Mouse (Mus musculus) brain, adult 2 months (tissue): Measurements from ENCODE around the gene Ndufs4.

ENCODE experiments used
- DNase-seq: peaks from one replicate; pipeline ENCODE4 v3.0.0; 2011; ENCODE audit warnings: low read depth, low spot score

The Ndufs4 gene

DNA sequence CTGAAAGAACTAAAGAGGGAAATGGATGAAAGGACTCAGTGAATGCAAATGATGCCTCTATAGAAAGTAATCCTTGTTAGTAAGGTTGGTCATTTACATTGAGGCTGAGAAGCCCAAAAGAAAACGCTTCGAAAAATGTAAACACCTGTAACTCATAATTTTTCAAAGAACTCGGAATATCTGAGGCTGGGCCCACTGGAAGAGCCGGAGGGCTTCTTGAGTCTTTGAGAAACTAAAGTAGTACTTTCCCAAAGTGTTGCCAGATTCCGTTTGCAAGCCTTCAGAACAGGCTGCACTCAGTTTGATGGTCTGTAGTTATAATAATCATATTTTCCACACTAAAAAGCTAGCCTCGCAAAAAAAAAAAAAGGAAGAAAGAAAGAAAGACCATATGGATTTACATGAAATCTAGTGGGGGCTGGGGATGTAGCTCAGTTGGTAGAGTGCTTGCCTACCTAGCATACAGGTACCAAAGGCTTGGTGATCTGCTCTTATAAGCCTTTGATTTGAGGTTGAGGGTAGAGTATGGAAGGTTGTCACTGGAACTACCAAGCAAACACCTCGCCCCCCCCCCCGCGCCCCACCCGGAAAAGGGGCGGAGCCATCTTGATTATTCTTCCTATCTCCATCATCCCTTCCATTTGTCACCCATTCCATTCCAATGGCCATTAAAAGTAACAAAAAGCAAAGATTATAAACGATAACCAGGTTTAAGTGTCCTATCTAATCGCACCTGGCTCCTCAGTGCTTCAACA, at the start of gene Ndufs4:
Gene Ndufs4, minus strand, starts transcription at position 48 of the 755 bp plus-strand sequence.
- DNase-seq = no peak

DNA sequence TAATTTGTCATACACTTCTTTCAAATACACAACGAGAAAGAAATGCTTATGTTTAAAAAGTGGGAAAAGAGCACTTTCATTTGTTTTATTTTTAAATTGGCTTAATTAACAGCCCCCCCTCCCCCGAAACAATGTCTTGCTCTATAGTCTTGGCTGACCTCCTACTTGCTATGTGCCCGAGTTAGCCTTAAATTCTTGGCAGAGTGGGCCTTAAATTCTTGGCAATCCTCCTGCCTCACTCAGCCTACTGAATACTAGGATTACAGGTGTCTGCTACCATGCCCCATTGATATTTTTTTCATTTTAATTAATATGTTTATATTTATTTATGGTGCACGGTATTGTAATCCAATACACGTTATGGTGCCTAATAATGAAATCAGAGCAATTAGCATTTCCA, 44.4 kb upstream of the Ndufs4 start:
- DNase-seq = no peak

DNA sequence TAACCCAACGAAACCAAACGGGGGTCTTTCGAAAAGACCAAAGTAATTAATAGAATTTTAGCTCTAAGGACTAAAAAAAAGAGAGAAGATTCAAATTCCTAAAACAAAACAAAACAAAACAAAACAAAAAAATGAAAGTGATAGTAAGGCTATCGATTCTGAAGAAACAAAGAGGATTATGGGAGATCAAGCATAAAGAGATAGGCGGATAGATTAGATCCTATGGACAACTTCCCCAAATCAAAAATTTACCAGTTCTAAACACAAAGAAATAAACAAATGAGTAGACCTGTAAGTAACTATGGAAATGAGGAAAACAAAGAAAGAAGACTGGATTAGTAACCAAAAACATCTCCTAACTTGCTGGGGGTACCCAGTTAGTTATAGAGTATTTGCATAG, 37.2 kb upstream of the Ndufs4 start:
- no peak for DNase-seq

DNA sequence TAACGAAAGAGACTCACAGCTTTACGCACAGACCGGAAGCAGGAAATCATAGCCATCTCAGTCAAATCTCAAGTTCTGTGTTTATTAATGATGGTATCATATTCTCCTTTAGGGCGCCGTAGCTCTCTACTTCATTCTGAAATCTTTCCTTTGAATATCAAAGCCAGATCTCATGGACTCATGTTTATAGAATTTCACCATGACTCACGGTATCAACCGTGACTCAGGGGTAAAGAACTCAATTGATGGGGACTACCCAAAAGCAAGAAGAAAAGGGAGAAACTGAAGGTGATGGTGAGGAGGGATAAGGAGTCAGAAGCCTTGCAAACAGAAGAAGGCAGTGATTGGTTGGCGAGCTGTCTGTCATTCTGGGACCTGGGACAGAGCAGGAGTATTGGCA, 32.2 kb upstream of the Ndufs4 start:
- no peak for DNase-seq

DNA sequence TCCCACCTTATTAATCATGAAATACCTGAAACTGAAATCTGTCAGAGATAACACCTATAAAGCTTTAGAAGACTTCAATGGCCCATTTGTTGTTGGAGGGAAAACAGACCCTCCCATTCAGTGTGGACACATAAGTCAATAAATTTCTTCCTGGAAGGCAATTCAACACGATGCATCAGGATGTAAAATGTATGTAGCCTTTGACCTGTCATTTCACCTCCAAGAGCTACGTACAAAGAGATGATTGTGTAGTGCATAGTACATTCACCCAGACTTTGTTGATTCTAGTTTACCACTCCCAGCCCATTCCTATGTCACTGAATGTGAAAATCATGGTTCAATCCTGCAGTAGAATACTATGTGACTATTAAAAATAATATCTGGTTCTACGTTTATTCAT, 31.3 kb upstream of the Ndufs4 start:
- DNase-seq = no peak

DNA sequence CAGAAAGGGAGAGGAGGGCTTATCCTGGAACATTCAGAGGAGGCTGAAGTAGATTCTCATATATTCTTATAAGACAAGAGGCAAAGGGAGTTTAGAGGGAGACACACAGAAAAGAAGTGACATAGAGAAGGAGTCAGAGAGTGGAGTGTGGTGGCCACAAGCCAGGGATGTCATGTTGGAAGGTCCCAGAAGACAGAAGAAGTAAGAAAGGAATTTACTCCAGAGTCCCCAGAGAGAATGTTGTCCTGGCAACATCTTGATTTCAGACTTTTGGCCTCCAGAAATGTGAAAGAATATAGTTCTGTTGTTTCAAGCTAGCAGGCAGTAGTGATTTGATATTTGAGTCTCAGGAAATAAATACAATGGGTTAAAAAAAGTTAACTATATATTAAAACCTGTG, 24.3 kb upstream of the Ndufs4 start:
- no peak for DNase-seq

DNA sequence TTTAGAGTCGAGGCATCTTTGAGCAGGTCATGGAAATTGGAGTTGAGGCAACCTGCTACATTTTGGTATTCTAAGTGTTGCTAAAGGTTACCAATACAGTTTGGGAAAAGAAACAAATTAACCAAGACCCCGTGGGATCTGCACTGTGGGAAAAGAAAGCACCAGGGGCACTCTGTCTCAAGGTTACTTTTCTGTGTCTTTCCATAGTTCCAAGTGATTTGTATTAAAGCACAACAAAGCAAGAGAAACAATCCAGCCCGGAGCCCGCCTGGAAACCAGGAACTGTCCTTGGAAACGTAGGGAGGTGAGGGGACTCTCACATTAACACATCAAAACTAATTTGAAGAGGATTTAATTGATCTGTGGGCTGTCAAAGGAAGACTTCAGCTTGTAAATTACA, 18.8 kb upstream of the Ndufs4 start:
- no peak for DNase-seq

DNA sequence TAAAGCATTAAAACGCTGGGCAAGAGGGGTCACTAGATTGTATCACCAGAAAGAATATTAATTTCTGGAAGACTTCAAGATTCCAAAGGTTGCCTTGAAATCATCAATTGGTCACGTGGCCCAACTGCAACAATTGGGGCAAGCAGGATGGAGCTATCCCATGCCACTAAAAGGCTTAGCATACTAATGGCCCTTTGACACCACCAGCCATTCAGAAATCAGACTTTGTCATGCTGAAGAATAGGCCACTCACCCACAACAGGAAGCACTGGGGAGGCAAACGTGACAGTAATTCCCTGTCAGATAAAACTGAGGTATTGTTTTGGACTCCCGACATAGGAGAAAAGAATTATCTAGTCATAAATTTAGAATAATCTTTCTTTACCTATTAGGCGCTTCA, 18.4 kb upstream of the Ndufs4 start:
- DNase-seq = no peak

DNA sequence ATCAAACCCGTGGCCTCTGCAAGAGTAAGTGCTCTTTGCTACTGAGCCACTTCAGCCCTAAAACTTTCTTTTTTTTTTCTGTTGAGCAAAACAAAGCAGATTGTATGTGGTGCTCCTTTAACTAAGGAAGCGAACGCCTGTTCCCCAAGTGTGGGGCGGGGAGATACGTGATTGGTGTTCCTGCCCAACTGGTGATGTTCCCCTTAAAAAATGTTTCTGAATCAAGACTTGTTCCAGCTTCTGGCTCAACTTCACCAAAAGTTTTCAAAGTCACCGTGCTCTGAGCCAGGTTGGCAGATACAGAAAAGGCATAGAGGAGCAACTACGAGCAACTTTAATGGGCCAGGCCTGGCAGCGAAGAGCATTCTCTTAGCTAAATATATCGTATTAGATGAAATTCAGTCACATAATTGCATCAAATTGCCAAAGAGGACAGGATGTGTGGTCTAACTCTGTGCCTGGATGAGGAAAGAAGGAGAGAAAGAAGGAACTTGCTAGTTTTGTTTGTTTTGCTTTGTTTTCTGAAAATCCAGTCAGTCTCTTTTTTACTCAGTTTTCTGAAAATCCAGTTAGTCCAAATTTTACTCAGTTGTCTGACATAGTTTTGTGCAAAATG, 17.1 kb upstream of the Ndufs4 start:
- no peak for DNase-seq

DNA sequence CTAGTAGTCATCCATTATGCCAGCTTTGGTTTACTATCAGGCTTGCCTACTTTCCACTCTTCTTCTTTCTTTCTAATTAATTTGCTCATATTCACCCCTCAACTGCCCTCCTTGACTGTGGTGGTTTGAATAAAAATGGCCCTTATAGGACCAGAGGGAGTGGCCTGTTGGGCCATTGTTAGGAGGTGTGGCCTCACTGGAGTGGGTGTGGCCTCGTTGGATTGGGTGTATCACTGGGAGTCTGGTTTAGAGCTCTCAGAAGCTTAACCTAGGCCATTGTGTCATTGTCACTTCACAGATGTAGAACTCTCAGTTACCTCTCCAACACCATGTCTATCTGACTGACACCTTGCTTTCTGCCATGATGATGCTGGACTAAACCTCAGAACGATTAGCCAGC, 10.8 kb upstream of the Ndufs4 start:
- DNase-seq = no peak

DNA sequence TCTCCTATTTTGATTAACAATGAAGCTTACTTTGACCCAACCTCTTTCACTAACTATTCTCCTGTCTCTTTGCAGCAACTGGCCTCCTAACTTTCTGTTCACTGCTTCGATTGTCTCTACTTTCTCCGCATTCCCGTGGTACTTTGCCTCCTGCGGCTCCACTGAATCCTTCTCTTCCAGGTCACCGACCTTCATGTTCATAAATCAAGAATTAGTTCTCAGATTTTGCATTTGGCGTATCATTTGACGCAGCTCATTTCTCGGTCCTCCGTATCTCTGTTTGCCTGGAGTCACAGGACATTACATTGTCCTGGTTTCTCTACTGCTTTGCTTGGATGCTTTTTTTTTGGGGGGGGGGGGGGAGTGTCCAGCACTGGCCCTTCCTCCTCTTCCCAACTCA, 9.2 kb upstream of the Ndufs4 start:
- no peak for DNase-seq

DNA sequence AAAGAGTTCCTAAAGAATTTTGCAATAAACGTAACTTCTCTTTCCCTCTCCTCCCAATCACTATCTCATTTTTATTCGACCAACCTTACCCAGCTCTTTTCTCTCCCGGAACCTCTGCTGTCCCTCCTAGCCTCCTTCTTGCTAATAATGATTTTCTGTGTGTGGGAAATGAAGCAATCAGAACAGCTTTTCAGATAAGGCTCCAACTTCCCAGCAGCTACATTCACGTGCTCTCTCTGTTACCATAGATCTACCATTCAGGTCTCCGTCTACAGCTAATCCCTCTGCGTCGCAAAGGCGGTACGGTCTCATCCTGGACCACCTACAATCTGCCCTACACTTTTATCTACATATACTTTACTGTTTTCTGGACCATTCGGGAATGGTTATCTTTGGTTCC, 8.8 kb upstream of the Ndufs4 start:
- DNase-seq = no peak

DNA sequence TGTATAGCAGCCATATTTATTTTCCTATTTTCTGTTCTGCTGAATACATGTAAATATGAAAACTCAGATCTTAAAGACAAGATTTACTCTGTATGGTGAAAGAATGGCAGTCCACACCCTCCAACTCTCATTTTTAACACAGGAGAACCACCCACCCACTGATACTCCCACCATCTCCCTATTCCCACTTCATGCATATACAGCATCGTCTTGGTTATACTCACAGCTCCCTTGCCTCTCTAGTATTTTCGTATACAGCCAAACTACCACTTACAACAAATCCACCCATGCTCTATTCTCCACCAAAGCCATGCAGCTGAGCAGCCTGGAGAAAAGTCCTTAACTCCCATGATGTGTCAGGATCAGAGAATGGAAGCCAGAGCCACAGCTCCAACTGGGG, 6.7 kb upstream of the Ndufs4 start:
- peak; percentile 3 for DNase-seq

DNA sequence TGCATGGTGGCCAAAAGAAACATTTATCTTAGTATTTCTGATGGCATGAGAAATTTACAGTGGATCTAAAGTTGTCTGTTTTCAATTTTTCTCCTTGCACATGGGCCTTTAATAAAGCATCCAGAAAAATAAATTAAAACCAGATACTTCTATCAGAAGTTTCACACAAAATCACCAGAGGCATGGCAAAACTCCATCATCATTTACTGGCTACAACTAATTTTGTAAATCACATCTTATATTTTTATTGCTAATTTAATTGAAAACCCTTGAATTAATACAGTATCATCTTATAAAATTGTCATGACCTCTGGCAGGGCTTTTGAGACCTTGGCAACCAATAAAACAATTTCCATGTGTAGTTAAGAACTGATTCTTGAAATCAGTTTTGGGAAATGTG, 4.4 kb upstream of the Ndufs4 start:
- no peak for DNase-seq

DNA sequence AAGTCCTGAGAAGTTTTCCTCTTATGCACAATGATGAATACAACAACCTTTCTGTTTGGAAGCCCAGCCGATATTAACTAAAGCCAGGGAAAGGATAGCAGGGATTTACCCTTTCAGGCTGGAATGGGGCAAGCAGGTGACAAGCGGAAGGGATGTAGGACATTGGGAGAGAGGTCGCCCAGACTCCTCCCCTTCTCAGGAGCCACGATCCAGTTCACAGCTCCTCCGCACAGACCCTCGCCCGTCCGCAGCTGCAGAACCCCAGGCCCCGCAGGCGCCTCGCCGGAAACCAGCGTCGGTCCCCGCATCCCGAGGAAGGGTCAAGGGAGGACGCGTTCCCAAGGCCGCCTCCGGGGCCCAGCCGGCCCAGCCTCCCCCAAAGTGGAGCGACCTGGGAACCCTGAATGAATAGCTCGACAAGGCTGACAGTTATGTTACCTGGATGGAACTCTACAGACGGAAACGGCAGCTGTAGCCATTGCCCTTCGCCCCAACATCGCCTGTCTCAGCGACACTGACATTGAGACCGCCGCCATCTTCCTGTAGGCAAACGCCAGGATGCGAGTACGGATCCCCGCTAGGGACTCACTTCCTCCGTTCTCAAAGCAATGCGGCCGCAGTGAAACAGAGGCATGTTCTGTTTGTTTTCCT, 412 bp downstream of the Ndufs4 start:
- peak; percentile 98 for DNase-seq

DNA sequence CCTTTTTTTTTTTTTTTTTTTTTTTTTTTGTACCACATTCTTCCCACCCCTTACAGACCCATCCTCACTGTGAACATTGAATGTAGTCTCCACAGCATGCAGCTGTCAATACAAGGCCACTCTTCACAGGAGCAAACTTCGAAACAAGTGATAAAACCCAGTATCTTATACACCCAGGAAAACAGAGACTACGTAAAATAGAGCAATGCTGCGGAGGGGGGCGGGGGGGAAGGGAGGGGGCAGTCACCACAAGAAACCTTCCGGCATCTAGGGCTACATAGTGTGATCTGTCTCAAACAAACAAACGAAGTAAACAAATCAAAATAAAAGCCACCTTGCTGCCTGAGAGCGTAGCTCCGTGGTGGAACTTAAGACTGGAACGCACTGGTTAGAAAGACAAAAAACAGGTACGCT, 977 bp downstream of the Ndufs4 start:
- no peak for DNase-seq

DNA sequence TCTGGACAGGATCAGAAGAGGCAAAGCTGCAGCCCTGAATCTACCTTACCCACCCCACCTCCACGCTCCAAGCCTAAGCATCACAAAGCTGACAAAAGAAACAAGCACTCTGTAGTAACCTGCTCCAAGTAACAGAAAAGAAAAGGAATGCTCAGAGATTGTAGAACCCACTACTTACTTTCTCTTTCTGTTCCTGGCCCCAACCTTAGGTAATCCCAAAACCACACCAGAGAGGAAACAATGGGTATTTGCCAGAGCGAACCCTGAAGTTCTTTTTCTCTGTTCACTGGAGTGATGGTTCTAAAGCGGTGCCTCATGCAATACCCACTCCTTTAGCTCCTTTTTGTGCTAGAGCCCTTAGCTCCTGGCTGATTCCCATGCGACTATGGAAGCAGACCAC, 11.5 kb downstream of the Ndufs4 start:
- no peak for DNase-seq

DNA sequence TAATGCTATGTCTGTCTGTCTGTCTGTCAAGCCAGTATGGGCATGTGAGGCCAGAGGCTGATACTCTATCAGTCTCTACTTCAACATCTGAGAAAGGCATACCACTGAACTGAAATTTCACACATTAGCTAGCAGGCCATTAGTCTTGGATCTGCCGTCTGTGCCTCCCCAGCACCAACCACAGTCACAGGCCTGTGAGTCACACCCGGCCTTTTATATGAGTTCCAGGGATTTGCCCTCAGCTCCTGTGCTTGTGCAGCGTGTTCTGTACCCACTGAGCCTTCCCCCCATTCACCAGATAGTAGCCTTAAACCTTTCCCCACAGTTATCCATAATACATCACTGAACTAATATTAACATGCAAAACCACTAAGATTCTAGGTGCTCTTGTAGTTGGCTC, 26.0 kb downstream of the Ndufs4 start:
- DNase-seq = peak; percentile 55

DNA sequence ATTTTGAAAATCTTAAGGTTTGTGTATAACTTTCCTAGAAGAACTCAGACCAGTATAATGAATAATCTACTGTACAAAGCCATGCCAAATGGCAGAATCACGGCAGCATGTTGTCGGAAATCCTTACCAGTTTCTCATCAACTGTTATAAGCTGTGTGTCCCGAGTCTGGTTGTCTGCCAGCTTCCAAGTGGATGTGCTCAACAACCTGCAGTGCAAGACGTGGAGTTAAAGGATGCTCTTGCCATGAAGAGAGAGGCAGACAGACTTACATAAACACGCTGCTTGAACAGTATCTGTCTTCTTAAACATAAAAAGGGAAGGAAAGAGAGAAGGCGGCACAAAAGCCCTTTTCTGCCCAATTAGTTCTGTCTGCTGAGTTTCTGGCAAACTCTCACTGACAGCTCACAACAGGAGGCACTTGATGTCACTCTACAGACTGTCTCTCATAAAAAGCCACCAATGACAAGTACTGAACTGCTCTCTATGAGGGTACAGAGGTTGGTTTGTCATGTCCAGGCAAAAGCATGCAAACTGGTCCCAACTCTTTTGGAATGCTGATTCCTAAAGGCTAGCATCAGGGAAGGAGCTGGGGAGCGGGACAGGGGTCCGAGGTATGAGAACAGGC, 36.6 kb downstream of the Ndufs4 start:
- peak; percentile 82 for DNase-seq

DNA sequence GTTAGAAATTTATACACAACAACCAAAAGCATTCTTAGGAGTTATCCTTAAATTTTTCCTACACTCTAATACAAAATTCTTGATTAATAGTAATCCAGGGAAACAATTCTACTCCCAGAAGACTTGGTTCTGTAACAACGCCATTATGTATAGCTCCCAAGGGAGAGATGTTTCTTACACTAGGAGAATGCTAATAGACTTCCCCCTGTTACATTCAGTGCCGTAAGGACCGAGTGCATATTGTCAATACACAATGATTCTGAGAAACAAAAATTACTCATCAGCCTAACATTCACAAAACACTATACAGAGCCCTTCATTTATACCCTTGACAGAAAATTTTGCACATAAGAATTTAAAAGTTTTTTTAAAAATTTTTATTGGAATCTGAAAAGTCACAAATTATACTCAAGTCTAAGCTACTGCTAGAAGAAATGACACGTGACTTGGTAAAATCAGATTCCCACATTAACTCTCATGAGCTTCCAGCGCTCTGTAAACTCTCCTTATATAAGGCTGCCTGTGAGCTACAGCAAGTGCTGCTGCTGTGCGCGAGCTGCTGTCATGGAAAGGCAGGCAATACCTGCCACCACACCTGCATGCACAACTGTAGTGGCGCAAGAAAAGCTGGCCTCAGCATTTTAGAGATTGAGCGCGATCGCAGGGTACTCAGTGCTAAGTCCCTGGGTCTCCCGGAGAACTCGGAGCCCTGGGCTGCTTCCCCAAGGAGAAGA, 42.9 kb downstream of the Ndufs4 start:
- DNase-seq = peak; percentile 31

DNA sequence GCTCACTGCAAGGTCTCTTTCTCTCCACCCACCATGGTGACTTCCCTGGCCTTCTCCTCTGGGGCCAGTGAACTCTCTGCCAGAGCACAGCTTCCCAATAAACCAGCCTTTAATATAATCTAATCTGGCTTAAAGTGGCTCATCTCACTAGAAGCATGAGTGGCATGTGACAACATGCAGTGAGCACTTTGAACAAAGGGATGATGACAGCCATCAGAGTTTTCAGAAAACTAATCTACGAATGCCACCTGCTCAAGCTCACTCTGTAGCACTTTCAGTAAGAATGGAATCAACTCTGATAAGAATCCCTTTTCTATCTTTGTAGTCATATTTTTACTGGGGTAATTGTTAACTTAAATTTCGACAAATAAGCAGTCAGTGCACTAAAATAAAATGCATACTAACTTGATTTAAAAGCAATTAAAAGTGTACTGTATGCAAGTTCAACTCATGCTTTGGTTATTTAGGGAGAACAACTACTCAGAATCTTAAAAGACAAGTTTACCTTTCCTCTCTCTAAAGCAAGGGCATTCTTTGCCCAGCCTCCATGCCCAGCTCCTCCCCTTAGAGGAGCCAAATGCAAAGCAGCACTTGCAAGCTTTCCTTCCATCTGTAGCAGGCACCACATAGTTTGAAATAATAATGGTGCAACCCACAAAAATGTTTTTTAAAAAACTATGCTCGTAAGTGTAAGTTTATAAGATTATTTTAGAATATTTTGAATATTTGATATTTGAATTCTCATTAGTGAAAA, 43.7 kb downstream of the Ndufs4 start:
- no peak for DNase-seq
